Mouse (Mus musculus) hindbrain, postnatal 0 days (tissue): ENCODE measurements at regions not wholly inside any gene's neighbourhood (a gene's known extent, or its start where the extent isn't known, plus 50 kb on each side); places are given as distances from the start of the nearest gene placed in this dataset.

ENCODE experiments used
- ATAC-seq: fragments of 200-750 bp; cut with Nextera tagmentation; 2 replicates; pipeline ENCODE4 v1.8.0; 2017; ENCODE audit warnings: mild to moderate bottlenecking, moderate TSS enrichment, moderate library complexity
- DNase-seq: peaks from one replicate; pipeline ENCODE4 v3.0.0-alpha.2; 2015; ENCODE audit warnings: low spot score
- H3K27ac ChIP-seq: fragments of 300-500 bp; sonication (generic); 2 replicates; pipeline ENCODE4 v1.5.1; 2014; ENCODE audit warnings: mild to moderate bottlenecking
- H3K27me3 ChIP-seq: fragments of 300-500 bp; sonication (generic); 2 replicates; pipeline ENCODE4 v1.6.1; 2014; ENCODE audit warnings: low read length, mixed read lengths; ENCODE audit not compliant: insufficient read depth
- H3K36me3 ChIP-seq: fragments of 300-500 bp; sonication (generic); 2 replicates; pipeline ENCODE4 v1.6.1; 2014; ENCODE audit warnings: low read length, mixed read lengths; ENCODE audit not compliant: insufficient read depth
- H3K4me1 ChIP-seq: fragments of 300-500 bp; sonication (generic); 2 replicates; pipeline ENCODE4 v1.6.1; 2014; ENCODE audit warnings: antibody characterized with exemption, low read length, mixed read lengths; ENCODE audit not compliant: insufficient read depth
- H3K4me2 ChIP-seq: fragments of 300-500 bp; sonication (generic); 2 replicates; pipeline ENCODE4 v1.6.1; 2014; ENCODE audit warnings: low read depth, mild to moderate bottlenecking, low read length, moderate library complexity, mixed read lengths
- H3K4me3 ChIP-seq: fragments of 300-500 bp; sonication (generic); 2 replicates; pipeline ENCODE4 v1.5.1; 2014; ENCODE audit warnings: low read length
- H3K9ac ChIP-seq: fragments of 300-500 bp; sonication (generic); replicated peaks from 2 replicates; pipeline ENCODE4 v1.6.1; 2014; ENCODE audit warnings: mild to moderate bottlenecking, low read length, moderate library complexity, mixed read lengths
- H3K9me3 ChIP-seq: fragments of 300-500 bp; sonication (generic); 2 replicates; pipeline ENCODE4 v1.6.1; 2016; ENCODE audit warnings: low read length, mixed read lengths
- CTCF ChIP-seq: IDR thresholded peaks from 2 replicates; pipeline ENCODE4 v1.5.1; 2016; ENCODE audit warnings: antibody characterized with exemption, control low read depth, low read depth
- WGBS: fragments of 180-500 bp; shearing (Covaris S2); extraction: QIAGEN DNeasy Blood & Tissue Kit; methylation state at CpG from one replicate; pipeline ENCODE4 v1.1.7; 2014; 5-methylcytosine and 5-hydroxymethylcytosine counted together

DNA sequence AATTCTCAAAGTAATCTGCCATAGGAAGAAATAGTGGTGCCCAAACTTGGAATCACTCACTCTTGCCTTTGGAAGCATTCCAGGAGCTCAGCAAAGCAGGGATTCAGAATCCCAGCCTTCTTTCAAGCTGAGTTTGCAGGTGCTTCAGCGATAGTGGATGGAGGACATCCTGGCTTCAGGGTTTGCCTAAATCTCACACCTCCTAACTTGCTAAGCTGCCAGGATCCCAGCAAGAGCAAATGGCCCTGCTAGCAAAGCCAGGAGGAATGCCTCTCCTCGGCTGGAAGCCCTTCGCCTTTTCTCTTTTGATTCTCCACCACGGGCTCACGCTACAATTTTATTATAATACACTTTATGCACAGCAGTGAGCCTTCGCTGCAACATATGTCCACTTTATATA lies 301.0 kb upstream of the Zdhhc25 start:
- Histone ChIP-seq H3K36me3 (no peaks in the 10 kb centered on the region), H3K4me3 (no peak overlapping the region), H3K27me3 (no peaks in the 10 kb centered on the region), H3K4me1 (peaks cover 3% of the 10 kb centered on the region; the same call in 1 of the 2 replicates), H3K27ac (no peak overlapping the region), H3K9ac (no peak overlapping the region), H3K9me3 (no peaks in the 10 kb centered on the region), H3K4me2 (no peak overlapping the region)
- no peak for TF ChIP-seq CTCF
- DNase-seq, result peak; percentile 10
- WGBS, result 29% methylated on average over 6 of the region's 6 CpGs
- no peak for ATAC-seq

DNA sequence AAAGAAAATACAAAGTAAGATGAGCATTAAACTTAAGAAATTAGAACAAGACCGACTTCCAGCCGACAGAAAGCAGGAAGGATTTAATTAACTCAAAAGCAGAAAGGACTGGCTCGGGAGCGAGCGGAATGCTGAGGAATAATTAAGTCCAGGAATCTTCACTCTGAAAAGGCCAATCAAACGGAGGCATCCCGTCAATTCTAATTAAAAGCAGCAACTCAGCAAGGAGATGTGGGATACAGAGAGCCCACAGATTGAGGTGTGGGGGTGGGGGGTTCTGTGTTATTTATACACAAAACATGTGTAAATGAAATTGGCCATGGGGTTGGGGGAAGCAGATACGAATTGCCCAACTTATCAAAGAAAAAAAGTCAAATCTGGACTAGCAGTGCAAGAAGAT lies 288.9 kb upstream of the Zdhhc25 start:
- H3K27ac ChIP-seq, result no peak overlapping the region
- 35% methylated on average over 8 of the region's 8 CpGs for WGBS
- no peak overlapping the region for H3K4me3 ChIP-seq
- no peak overlapping the region for H3K4me2 ChIP-seq
- H3K4me1 ChIP-seq, result peaks cover 5% of the 10 kb centered on the region
- no peaks in the 10 kb centered on the region for H3K9me3 ChIP-seq
- no peaks in the 10 kb centered on the region for H3K36me3 ChIP-seq
- ATAC-seq, result no peak
- 0 out of 2 replicates have a peak, but pooled peaks cover 3% of the 10 kb centered on the region for H3K27me3 ChIP-seq
- no peak for TF ChIP-seq CTCF
- peak; percentile 21 for DNase-seq
- no peak overlapping the region for H3K9ac ChIP-seq

DNA sequence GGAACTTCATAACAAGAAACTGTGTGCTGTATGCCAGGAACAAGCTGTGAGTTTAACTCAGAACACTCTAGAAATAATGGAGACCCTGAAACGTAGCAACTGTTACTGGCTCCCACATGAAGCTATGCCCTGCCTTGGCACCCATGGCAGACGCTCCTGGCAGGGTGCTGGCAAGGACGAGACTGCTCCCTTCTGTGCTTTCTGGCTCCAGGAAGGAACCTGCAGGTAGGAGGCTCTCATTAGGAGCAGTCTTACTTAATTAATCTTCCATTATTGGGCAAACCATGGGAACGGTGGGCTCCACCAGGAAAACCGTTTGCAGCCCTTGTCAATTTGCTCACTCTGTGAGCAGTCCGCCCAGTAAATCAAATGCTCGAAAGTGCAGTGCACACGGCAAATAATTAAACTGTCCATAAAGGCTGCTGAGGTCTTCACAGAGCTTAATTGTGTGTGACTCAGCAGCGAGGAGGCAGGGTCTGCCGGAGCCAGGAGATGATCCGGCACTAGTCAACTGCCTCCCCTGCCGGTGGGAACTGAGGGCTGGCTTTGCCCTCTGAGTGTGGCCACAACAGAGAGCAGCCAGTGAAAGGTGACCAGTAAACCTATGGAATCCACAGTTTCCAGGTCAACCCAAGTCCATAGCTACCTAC lies 285.2 kb upstream of the Zdhhc25 start:
- peaks cover 5% of the 10 kb centered on the region for H3K4me1 ChIP-seq
- H3K9ac ChIP-seq, result no peak overlapping the region
- no peaks in the 10 kb centered on the region for H3K36me3 ChIP-seq
- peak; percentile 84 for ATAC-seq
- no peak overlapping the region for H3K4me3 ChIP-seq
- DNase-seq, result peak; percentile 86
- no peaks in the 10 kb centered on the region for H3K9me3 ChIP-seq
- peak; percentile 66 for TF ChIP-seq CTCF
- peak overlapping the region; percentile 14; the same call in 1 of the 2 replicates for H3K4me2 ChIP-seq
- no peak overlapping the region for H3K27ac ChIP-seq
- WGBS, result 13% methylated on average over 12 of the region's 12 CpGs
- H3K27me3 ChIP-seq, result 0 out of 2 replicates have a peak, but pooled peaks cover 3% of the 10 kb centered on the region

DNA sequence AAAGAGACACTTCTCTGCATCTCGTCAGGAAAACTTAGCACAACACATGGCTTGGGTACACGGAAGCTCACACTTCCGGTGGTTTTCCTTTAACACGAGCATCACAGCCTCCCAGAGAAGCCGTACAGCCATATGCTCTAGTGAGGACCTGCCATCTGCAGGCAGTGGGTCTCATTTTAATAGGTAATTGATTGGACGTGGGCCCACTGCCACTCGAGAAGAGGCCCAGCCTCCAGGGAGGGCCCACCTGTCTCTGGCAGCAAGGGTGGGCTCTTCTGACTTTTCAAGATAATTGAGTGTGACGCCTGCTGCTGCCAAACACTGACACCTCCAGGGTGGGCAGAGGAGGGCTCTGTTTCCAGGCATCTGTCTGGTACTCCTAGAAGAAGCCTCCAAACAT lies 282.1 kb upstream of the Zdhhc25 start:
- Histone ChIP-seq H3K4me2 (no peak overlapping the region), H3K9me3 (no peaks in the 10 kb centered on the region), H3K4me1 (peaks cover 5% of the 10 kb centered on the region), H3K9ac (no peak overlapping the region), H3K36me3 (no peaks in the 10 kb centered on the region), H3K27ac (no peak overlapping the region), H3K4me3 (no peak overlapping the region), H3K27me3 (no peaks in the 10 kb centered on the region)
- 32% methylated on average over 8 of the region's 8 CpGs for WGBS
- DNase-seq (peak; percentile 68), ATAC-seq (no peak)
- TF ChIP-seq CTCF, result no peak

DNA sequence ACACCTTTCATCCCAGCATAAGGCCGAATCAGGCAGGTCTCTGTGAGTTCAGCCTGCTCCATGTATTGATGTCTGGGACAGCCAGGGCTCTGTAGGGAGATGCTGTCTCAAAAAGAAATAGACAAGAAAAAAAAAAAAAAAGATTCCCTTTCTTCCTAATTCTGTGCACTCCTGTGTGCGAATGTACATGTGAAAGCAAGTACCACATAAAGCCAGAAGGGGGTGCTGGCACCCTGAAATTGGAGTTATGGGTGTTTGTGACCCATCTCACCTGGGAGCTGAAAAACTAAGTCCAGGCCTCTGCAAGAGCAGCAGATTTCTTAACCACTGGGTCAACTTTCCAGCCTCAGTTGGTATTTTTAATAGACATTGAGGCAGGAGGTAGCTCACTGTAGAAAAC lies 280.6 kb upstream of the Zdhhc25 start:
- H3K4me3 ChIP-seq, result no peak overlapping the region
- WGBS, result 91% methylated on average over 2 of the region's 2 CpGs
- ATAC-seq (no peak), DNase-seq (peak; percentile 15)
- peak; percentile 52 for TF ChIP-seq CTCF
- no peaks in the 10 kb centered on the region for H3K36me3 ChIP-seq
- no peak overlapping the region for H3K27ac ChIP-seq
- no peaks in the 10 kb centered on the region for H3K27me3 ChIP-seq
- H3K9me3 ChIP-seq, result no peaks in the 10 kb centered on the region
- peaks cover 14% of the 10 kb centered on the region for H3K4me1 ChIP-seq
- no peak overlapping the region for H3K4me2 ChIP-seq
- no peak overlapping the region for H3K9ac ChIP-seq

DNA sequence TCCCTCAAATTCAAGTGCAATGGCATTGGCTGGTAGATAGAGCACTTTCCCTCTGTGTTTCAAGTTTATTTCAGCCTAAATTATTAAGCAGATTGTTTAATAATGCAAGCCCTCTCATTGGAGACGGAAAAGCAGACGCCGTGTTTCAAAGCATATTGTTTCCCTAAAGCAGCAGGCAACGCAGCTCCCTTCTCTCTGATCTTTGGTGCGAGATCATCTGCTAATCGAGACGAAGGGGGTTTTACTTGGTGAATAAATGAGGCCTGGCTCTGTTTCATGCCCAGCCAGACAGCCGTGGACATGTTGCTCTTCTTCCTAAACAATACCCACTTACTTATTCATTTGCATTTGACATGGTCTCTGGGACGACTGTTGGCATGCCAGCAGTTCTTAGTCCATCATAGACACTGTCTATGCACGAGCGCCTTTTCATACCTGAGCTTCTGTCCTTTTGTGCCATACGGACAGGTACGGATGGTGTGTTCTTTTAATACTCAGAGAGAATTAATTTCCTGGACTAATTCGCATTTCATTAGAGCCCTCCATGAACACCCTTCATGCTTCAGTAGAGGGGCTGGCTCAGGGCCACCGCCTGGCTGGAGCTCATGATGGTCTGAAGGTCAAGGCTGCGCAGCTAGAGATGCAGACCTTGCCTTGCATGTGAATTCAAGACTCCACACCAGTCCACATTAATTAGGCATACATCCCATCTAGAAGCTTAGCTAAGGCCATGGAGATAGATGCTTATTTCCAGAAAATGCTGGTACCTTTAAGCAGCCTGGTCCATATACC lies 276.3 kb upstream of the Zdhhc25 start:
- no peaks in the 10 kb centered on the region for H3K9me3 ChIP-seq
- ATAC-seq (no peak), DNase-seq (peak; percentile 42)
- WGBS, result 34% methylated on average over 16 of the region's 16 CpGs
- no peak overlapping the region for H3K27ac ChIP-seq
- no peak overlapping the region for H3K4me2 ChIP-seq
- TF ChIP-seq CTCF, result no peak
- no peak overlapping the region for H3K4me3 ChIP-seq
- no peaks in the 10 kb centered on the region for H3K27me3 ChIP-seq
- 0 out of 2 replicates have a peak, but pooled peaks cover 9% of the 10 kb centered on the region for H3K4me1 ChIP-seq
- no peaks in the 10 kb centered on the region for H3K36me3 ChIP-seq
- no peak overlapping the region for H3K9ac ChIP-seq

DNA sequence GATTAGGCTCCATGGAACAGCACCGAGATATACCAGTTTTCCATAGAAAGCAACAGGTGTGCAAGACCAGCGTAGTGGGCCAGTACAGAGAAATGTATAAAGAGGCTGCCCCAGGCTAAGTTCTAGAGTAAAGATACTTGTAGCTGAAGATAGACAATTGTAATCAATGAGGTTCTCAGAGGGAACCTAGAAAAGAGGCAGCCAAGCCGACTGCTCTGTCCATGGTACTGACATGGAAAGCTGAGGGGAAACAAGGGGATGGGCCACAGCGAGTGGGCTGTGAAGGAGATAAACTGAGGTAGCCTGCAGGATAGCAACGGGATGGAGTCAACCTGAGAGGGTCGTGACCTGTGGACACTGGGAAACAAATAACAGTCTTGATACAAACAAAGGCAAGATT lies 275.0 kb upstream of the Zdhhc25 start:
- H3K4me2 ChIP-seq, result no peak overlapping the region
- 60% methylated on average over 6 of the region's 6 CpGs for WGBS
- H3K4me1 ChIP-seq, result 0 out of 2 replicates have a peak, but pooled peaks cover 9% of the 10 kb centered on the region
- no peak overlapping the region for H3K4me3 ChIP-seq
- ATAC-seq (no peak), DNase-seq (no peak)
- H3K36me3 ChIP-seq, result no peaks in the 10 kb centered on the region
- TF ChIP-seq CTCF, result no peak
- no peaks in the 10 kb centered on the region for H3K9me3 ChIP-seq
- H3K9ac ChIP-seq, result no peak overlapping the region
- no peaks in the 10 kb centered on the region for H3K27me3 ChIP-seq
- no peak overlapping the region for H3K27ac ChIP-seq
